Mouse (Mus musculus) heart, postnatal 4 days (tissue): ENCODE results near the gene Man2b2. TPM values are rescaled to one million over a fixed set of nuclear protein-coding genes. Genes with fewer than 3 reads are reported as not detected.

Experiments used
- DNase-seq: peaks from one replicate; pipeline ENCODE4 v3.0.0; 2021
- total RNA-seq, 2 experiments: library from RNA; stranded (reverse); gene quantifications; 2 replicates each; pipeline ENCODE4 v1.2.3; 2021

Gene Man2b2
- total RNA-seq, result 10 to 100 TPM; 19.2 to 19.7 TPM

- peak; percentile 96 for DNase-seq
Observed at GRCm38 (mm10) chr5:36829913-36830879, at the start of gene Man2b2. Gene Man2b2, minus strand, starts transcription at chr5:36830653.

GRCm38 (mm10) chr5:36878801-36879200 lies 48.3 kb upstream of the Man2b2 start:
- no peak for DNase-seq

GRCm38 (mm10) chr5:36877641-36878040 lies 47.2 kb upstream of the Man2b2 start:
- DNase-seq, result no peak

GRCm38 (mm10) chr5:36876777-36877396 lies 46.4 kb upstream of the Man2b2 start:
- no peak for DNase-seq

- DNase-seq, result no peak
Observed at GRCm38 (mm10) chr5:36875956-36876355, 45.5 kb upstream of the Man2b2 start.

GRCm38 (mm10) chr5:36870916-36871315 lies 40.5 kb upstream of the Man2b2 start:
- no peak for DNase-seq

- no peak for DNase-seq
Observed at GRCm38 (mm10) chr5:36869578-36870236, 39.3 kb upstream of the Man2b2 start.

- no peak for DNase-seq
Observed at GRCm38 (mm10) chr5:36869186-36869577, 38.7 kb upstream of the Man2b2 start.

- DNase-seq, result no peak
Observed at GRCm38 (mm10) chr5:36868266-36869090, 38.0 kb upstream of the Man2b2 start, which contains the start of gene Ppp2r2c. Gene Ppp2r2c, plus strand, starts transcription at chr5:36868513.

- DNase-seq, result no peak
Observed at GRCm38 (mm10) chr5:36867561-36867960, 37.1 kb upstream of the Man2b2 start.

GRCm38 (mm10) chr5:36866701-36867250 lies 36.3 kb upstream of the Man2b2 start:
- DNase-seq, result no peak

GRCm38 (mm10) chr5:36861084-36861483 lies 30.6 kb upstream of the Man2b2 start:
- DNase-seq, result no peak

- no peak for DNase-seq
Observed at GRCm38 (mm10) chr5:36857546-36857945, 27.1 kb upstream of the Man2b2 start.

- DNase-seq, result no peak
Observed at GRCm38 (mm10) chr5:36856529-36856928, 26.1 kb upstream of the Man2b2 start.

- no peak for DNase-seq
Observed at GRCm38 (mm10) chr5:36855180-36855579, 24.7 kb upstream of the Man2b2 start.

GRCm38 (mm10) chr5:36851572-36851971 lies 21.1 kb upstream of the Man2b2 start:
- no peak for DNase-seq

GRCm38 (mm10) chr5:36844490-36844889 lies 14.0 kb upstream of the Man2b2 start:
- DNase-seq, result no peak

GRCm38 (mm10) chr5:36841701-36842100 lies 11.2 kb upstream of the Man2b2 start:
- DNase-seq, result no peak

- DNase-seq, result no peak
Observed at GRCm38 (mm10) chr5:36840092-36840491, 9.6 kb upstream of the Man2b2 start.

GRCm38 (mm10) chr5:36839602-36840001 lies 9.1 kb upstream of the Man2b2 start:
- DNase-seq, result no peak

GRCm38 (mm10) chr5:36839032-36839431 lies 8.6 kb upstream of the Man2b2 start:
- no peak for DNase-seq

GRCm38 (mm10) chr5:36835933-36836332 lies 5.5 kb upstream of the Man2b2 start:
- DNase-seq, result peak; percentile 84
